Mouse (Mus musculus) kidney, adult 2 months (tissue): ENCODE data around the gene Efs.

Experiments
- CTCF ChIP-seq: fragments of 200-500 bp; conservative IDR thresholded peaks from 2 replicates; pipeline ENCODE4 v1.5.1; 2011; ENCODE audit warnings: low read depth, mild to moderate bottlenecking, control low read depth, low read length, moderate library complexity, mixed read lengths; ENCODE audit not compliant: insufficient read depth, insufficient read length
- POLR2A ChIP-seq: fragments of 200-500 bp; IDR thresholded peaks from one replicate; pipeline ENCODE4 v1.6.1; 2011; ENCODE audit warnings: low read depth, low read length, control low read depth

DNA sequence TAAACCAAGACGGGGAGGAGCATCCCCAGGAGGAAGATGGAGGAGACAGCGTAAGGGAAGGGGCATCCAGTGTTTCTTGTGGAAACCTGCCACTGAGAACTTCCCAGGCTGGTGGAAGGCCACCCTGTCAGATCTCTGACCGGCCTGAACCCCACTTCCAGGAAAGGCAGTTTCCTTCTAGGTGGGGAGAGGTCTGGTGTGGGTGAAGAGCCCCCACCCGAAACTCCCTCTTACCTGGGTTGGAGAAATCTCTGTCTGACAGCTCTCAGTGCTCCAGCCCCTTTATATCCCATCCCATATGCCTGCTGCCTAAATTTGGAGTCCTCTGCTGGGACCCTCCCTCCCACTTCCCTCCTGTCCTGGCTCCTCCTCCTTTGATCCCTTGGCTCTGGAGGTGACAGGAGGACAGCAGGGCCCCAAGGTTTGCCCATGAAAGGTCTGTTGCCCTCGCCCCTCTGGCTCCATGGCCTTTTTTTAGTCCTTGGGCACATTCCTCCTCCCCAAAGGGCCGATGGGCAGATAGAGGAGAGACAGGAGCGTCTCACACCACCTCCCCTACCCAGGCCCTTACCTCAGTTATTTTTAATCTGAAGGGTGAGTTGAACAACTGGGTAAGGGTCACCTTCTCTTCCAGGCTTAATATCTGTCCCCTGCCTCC lies 40.5 kb upstream of the Efs start, which contains the start of gene Myh6:
- TF ChIP-seq CTCF, result no peak
- TF ChIP-seq POLR2A, result no peak
